Mouse (Mus musculus): ENCODE data around the gene Prss38.

DNA sequence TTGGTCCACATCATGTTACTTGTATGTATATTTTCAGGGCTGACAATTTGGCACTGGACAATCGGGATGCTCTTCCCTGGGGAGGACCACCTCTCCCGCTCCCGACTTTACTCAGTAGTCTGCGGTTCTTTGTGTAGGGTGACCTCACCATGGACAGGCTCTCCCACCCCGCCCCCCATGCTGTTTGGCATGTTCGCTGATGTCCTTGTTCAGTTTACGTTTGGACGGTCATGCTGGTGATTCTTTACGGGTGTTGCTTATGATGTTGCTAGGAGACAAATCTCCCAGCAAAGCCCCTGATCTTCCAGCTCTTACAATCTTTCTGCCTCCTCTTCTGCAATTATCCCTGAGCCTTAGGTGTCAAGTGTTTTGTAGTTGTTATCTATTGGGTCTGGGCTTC is 15.0 kb upstream of the Prss38 start:
- TF ChIP-seq CTCF (IDR thresholded peaks at IDR 0.05; ENCODE audit: borderline replicate concordance, control insufficient read depth, extremely low read depth, insufficient read depth, low read length, poor library complexity) (no peak), POLR2A (IDR thresholded peaks at IDR 0.05; ENCODE audit: control insufficient read depth, extremely low read depth, insufficient read depth, low read length, poor library complexity) (no peak)
